Mouse (Mus musculus): ENCODE data around the gene Naa38. TPM values are rescaled to one million over a fixed set of nuclear protein-coding genes. Genes with fewer than 3 reads are reported as not detected.
"Not testable (repeated sequence)": the region's sequence is repeated elsewhere in the genome, so short reads cannot be mapped to it uniquely, and the experiment has no call there.

The Naa38 gene
- polyA plus RNA-seq (2012; rRNA removed) = 215 and 222 TPM in 2 replicates

GRCm38 (mm10) chr11:69395235-69395633 is at the start of gene Naa38, which contains the start of gene Cyb5d1:
Naa38 (plus strand) TSS chr11:69395487.
Cyb5d1 (minus strand) TSS chr11:69395631.
- Histone ChIP-seq H3K4me3 (ENCODE audit: insufficient read depth, low read length) (peak within 1 kb of the TSS; percentile 85), H3K27ac (ENCODE audit: insufficient read depth, low read length) (peak within 1 kb of the TSS; percentile 95)
- not testable (repeated sequence) for H3K4me1 ChIP-seq (ENCODE audit: control insufficient read depth, insufficient read depth, low read length)
- TF ChIP-seq POLR2A (IDR thresholded peaks at IDR 0.05; ENCODE audit: extremely low read depth, insufficient read depth, low read length) = peak; percentile 45; the same call in 1 of the 2 replicates

- no peak overlapping the region for H3K4me3 ChIP-seq (ENCODE audit: insufficient read depth, low read length)
- TF ChIP-seq POLR2A (IDR thresholded peaks at IDR 0.05; ENCODE audit: extremely low read depth, insufficient read depth, low read length) = no peak
- H3K27ac ChIP-seq (ENCODE audit: insufficient read depth, low read length) = no peak overlapping the region
- H3K4me1 ChIP-seq (ENCODE audit: control insufficient read depth, insufficient read depth, low read length) = no peaks in the 10 kb centered on the region; the same call in 1 of the 2 replicates
These were observed 48.8 kb upstream of the Naa38 start for GRCm38 (mm10) chr11:69346441-69346840.

GRCm38 (mm10) chr11:69356544-69356943 is 38.7 kb upstream of the Naa38 start:
- Histone ChIP-seq H3K4me1 (ENCODE audit: control insufficient read depth, insufficient read depth, low read length) (no peaks in the 10 kb centered on the region), H3K27ac (ENCODE audit: insufficient read depth, low read length) (no peak overlapping the region), H3K4me3 (ENCODE audit: insufficient read depth, low read length) (no peak overlapping the region)
- TF ChIP-seq POLR2A (IDR thresholded peaks at IDR 0.05; ENCODE audit: extremely low read depth, insufficient read depth, low read length) = no peak
- no peak for TF ChIP-seq CTCF (IDR thresholded peaks at IDR 0.05; ENCODE audit: extremely low read depth, insufficient read depth, low read length)

GRCm38 (mm10) chr11:69357690-69358089 is 37.6 kb upstream of the Naa38 start:
- H3K4me3 ChIP-seq (ENCODE audit: insufficient read depth, low read length) = no peak overlapping the region
- no peak overlapping the region for H3K27ac ChIP-seq (ENCODE audit: insufficient read depth, low read length)
- TF ChIP-seq CTCF (IDR thresholded peaks at IDR 0.05; ENCODE audit: extremely low read depth, insufficient read depth, low read length) (no peak), POLR2A (IDR thresholded peaks at IDR 0.05; ENCODE audit: extremely low read depth, insufficient read depth, low read length) (no peak)

GRCm38 (mm10) chr11:69362021-69362420 is 33.3 kb upstream of the Naa38 start:
- Histone ChIP-seq H3K4me1 (ENCODE audit: control insufficient read depth, insufficient read depth, low read length) (peaks cover 12% of the 10 kb centered on the region), H3K27ac (ENCODE audit: insufficient read depth, low read length) (no peak overlapping the region), H3K4me3 (ENCODE audit: insufficient read depth, low read length) (no peak overlapping the region)
- no peak for TF ChIP-seq CTCF (IDR thresholded peaks at IDR 0.05; ENCODE audit: extremely low read depth, insufficient read depth, low read length)
- no peak for TF ChIP-seq POLR2A (IDR thresholded peaks at IDR 0.05; ENCODE audit: extremely low read depth, insufficient read depth, low read length)

More at GRCm38 (mm10) chr11:69357690-69358089, 37.6 kb upstream of the Naa38 start:
- H3K4me1 ChIP-seq (ENCODE audit: control insufficient read depth, insufficient read depth, low read length) = no peaks in the 10 kb centered on the region

GRCm38 (mm10) chr11:69362479-69362878 is 32.8 kb upstream of the Naa38 start:
- Histone ChIP-seq H3K4me1 (ENCODE audit: control insufficient read depth, insufficient read depth, low read length) (peaks cover 12% of the 10 kb centered on the region), H3K4me3 (ENCODE audit: insufficient read depth, low read length) (no peak overlapping the region), H3K27ac (ENCODE audit: insufficient read depth, low read length) (no peak overlapping the region)
- TF ChIP-seq CTCF (IDR thresholded peaks at IDR 0.05; ENCODE audit: extremely low read depth, insufficient read depth, low read length) (no peak), POLR2A (IDR thresholded peaks at IDR 0.05; ENCODE audit: extremely low read depth, insufficient read depth, low read length) (no peak)

- Histone ChIP-seq H3K27ac (ENCODE audit: insufficient read depth, low read length) (0 out of 2 replicates have a peak overlapping the region, but pooled peaks have one; percentile 8), H3K4me3 (ENCODE audit: insufficient read depth, low read length) (no peak overlapping the region), H3K4me1 (ENCODE audit: control insufficient read depth, insufficient read depth, low read length) (peaks cover 12% of the 10 kb centered on the region)
- TF ChIP-seq POLR2A (IDR thresholded peaks at IDR 0.05; ENCODE audit: extremely low read depth, insufficient read depth, low read length) = no peak
- TF ChIP-seq CTCF (IDR thresholded peaks at IDR 0.05; ENCODE audit: extremely low read depth, insufficient read depth, low read length) = no peak
These were observed 30.9 kb upstream of the Naa38 start for GRCm38 (mm10) chr11:69364376-69364775.

- no peak for TF ChIP-seq POLR2A (IDR thresholded peaks at IDR 0.05; ENCODE audit: extremely low read depth, insufficient read depth, low read length)
- no peak for TF ChIP-seq CTCF (IDR thresholded peaks at IDR 0.05; ENCODE audit: extremely low read depth, insufficient read depth, low read length)
- Histone ChIP-seq H3K27ac (ENCODE audit: insufficient read depth, low read length) (peak overlapping the region; percentile 93; the same call in 1 of the 2 replicates), H3K4me1 (ENCODE audit: control insufficient read depth, insufficient read depth, low read length) (peaks cover 12% of the 10 kb centered on the region), H3K4me3 (ENCODE audit: insufficient read depth, low read length) (no peak overlapping the region)
These were observed 30.4 kb upstream of the Naa38 start for GRCm38 (mm10) chr11:69364910-69365309.

GRCm38 (mm10) chr11:69365722-69366121 is 29.6 kb upstream of the Naa38 start:
- TF ChIP-seq CTCF (IDR thresholded peaks at IDR 0.05; ENCODE audit: extremely low read depth, insufficient read depth, low read length) = no peak
- TF ChIP-seq POLR2A (IDR thresholded peaks at IDR 0.05; ENCODE audit: extremely low read depth, insufficient read depth, low read length) = no peak
- H3K27ac ChIP-seq (ENCODE audit: insufficient read depth, low read length) = peak overlapping the region; percentile 93
- H3K4me1 ChIP-seq (ENCODE audit: control insufficient read depth, insufficient read depth, low read length) = peaks cover 13% of the 10 kb centered on the region
- H3K4me3 ChIP-seq (ENCODE audit: insufficient read depth, low read length) = peak overlapping the region; percentile 37

GRCm38 (mm10) chr11:69366157-69366854 is 29.0 kb upstream of the Naa38 start:
- peak overlapping the region; percentile 37 for H3K4me3 ChIP-seq (ENCODE audit: insufficient read depth, low read length)
- TF ChIP-seq POLR2A (IDR thresholded peaks at IDR 0.05; ENCODE audit: extremely low read depth, insufficient read depth, low read length) (peak; percentile 62; the same call in 1 of the 2 replicates), CTCF (IDR thresholded peaks at IDR 0.05; ENCODE audit: extremely low read depth, insufficient read depth, low read length) (no peak)
- H3K4me1 ChIP-seq (ENCODE audit: control insufficient read depth, insufficient read depth, low read length) = peaks cover 14% of the 10 kb centered on the region
- H3K27ac ChIP-seq (ENCODE audit: insufficient read depth, low read length) = peak overlapping the region; percentile 93
